Mouse (Mus musculus) heart, embryonic 11.5 days (tissue): Measurements from ENCODE around the gene Dkkl1. TPM values are rescaled to one million over a fixed set of nuclear protein-coding genes. Genes with fewer than 3 reads are reported as not detected.
"Not testable (repeated sequence)": the region's sequence is repeated elsewhere in the genome, so short reads cannot be mapped to it uniquely, and the experiment has no call there.

Source experiments
- ATAC-seq: fragments of 200-750 bp; cut with Nextera tagmentation; replicated peaks from 2 replicates; pipeline ENCODE4 v1.8.0; 2017; ENCODE audit warnings: moderate library complexity; ENCODE audit not compliant: insufficient number of reproducible peaks, low FRiP score, low TSS enrichment
- H3K27ac ChIP-seq: fragments of 300-500 bp; sonication (generic); 2 replicates; pipeline ENCODE4 v1.5.1; 2014; ENCODE audit warnings: mild to moderate bottlenecking, low read depth, low read length
- H3K27me3 ChIP-seq: fragments of 300-500 bp; sonication (generic); 2 replicates; pipeline ENCODE4 v1.6.1; 2014; ENCODE audit warnings: mild to moderate bottlenecking, low read length, mixed read lengths; ENCODE audit not compliant: control insufficient read depth, insufficient read depth
- H3K36me3 ChIP-seq: fragments of 300-500 bp; sonication (generic); 2 replicates; pipeline ENCODE4 v1.6.1; 2014; ENCODE audit warnings: mild to moderate bottlenecking, low read length, moderate library complexity, mixed read lengths; ENCODE audit not compliant: control insufficient read depth, insufficient read depth
- H3K4me1 ChIP-seq: fragments of 300-500 bp; sonication (generic); 2 replicates; pipeline ENCODE4 v1.6.1; 2014; ENCODE audit warnings: low read length; ENCODE audit not compliant: control insufficient read depth, insufficient read depth
- H3K4me2 ChIP-seq: fragments of 300-500 bp; sonication (generic); 2 replicates; pipeline ENCODE4 v1.6.1; 2014; ENCODE audit warnings: mild to moderate bottlenecking, moderate library complexity
- H3K4me3 ChIP-seq: fragments of 300-500 bp; sonication (generic); 2 replicates; pipeline ENCODE4 v1.5.1; 2014; ENCODE audit warnings: low read depth, low read length
- H3K9ac ChIP-seq: fragments of 300-500 bp; sonication (generic); 2 replicates; pipeline ENCODE4 v1.6.1; 2014; ENCODE audit warnings: mild to moderate bottlenecking, low read depth, low read length, moderate library complexity
- H3K9me3 ChIP-seq: fragments of 300-500 bp; sonication (generic); replicated peaks from 2 replicates; pipeline ENCODE4 v1.6.1; 2016; ENCODE audit warnings: low read length; ENCODE audit not compliant: control insufficient read depth
- WGBS: fragments of 180-500 bp; shearing (Covaris S2); extraction: QIAGEN DNeasy Blood & Tissue Kit; methylation state at CpG from one replicate; pipeline ENCODE4 v1.1.7; 2014; ENCODE audit not compliant: insufficient replicate concordance; 5-methylcytosine and 5-hydroxymethylcytosine counted together
- polyA plus RNA-seq: library from polyadenylated mRNA; unstranded; fragments of >200 nt; fragmentation: Nextera tagmentation; extraction: Ambion mirVana; gene quantifications from 2 replicates; pipeline ENCODE4 v1.2.1, GENCODE M21; 2014

Gene Dkkl1
- 1.9 and 2.4 TPM in 2 replicates for polyA plus RNA-seq

- 6% methylated on average over 17 of the region's 17 CpGs for WGBS
- ATAC-seq: no peak
These were observed at the start of gene Dkkl1 for GRCm38 (mm10) chr7:45211851-45212251. TSS of gene Dkkl1 (minus strand) at chr7:45212147.

GRCm38 (mm10) chr7:45259281-45259680, 47.3 kb upstream of the Dkkl1 start:
- 77% methylated on average over 8 of the region's 8 CpGs for WGBS
- Histone ChIP-seq H3K27ac (no peak overlapping the region), H3K4me3 (no peak overlapping the region), H3K9ac (no peak overlapping the region), H3K4me2 (no peak overlapping the region), H3K4me1 (peaks cover 16% of the 10 kb centered on the region; the same call in 1 of the 2 replicates), H3K27me3 (peaks cover 3% of the 10 kb centered on the region), H3K36me3 (no peaks in the 10 kb centered on the region), H3K9me3 (no peaks in the 10 kb centered on the region)
- no peak for ATAC-seq

More at GRCm38 (mm10) chr7:45211851-45212251, at the start of gene Dkkl1:
- peak within 1 kb of the TSS; percentile 8; the same call in 1 of the 2 replicates for H3K4me3 ChIP-seq
- peaks cover 11% of the 10 kb centered on the region for H3K4me1 ChIP-seq
- H3K36me3 ChIP-seq: no peaks in the 10 kb centered on the region
- H3K27me3 ChIP-seq: peaks cover 15% of the 10 kb centered on the region
- H3K9ac ChIP-seq: 0 out of 2 replicates have a peak within 1 kb of the TSS, but pooled peaks have one; percentile 10
- no peaks in the 10 kb centered on the region for H3K9me3 ChIP-seq
- no peak within 1 kb of the TSS for H3K27ac ChIP-seq
- peak within 1 kb of the TSS; percentile 52 for H3K4me2 ChIP-seq

- H3K27ac ChIP-seq: no peak overlapping the region
- no peak overlapping the region for H3K4me2 ChIP-seq
- no peak overlapping the region; the same call in 1 of the 2 replicates for H3K9ac ChIP-seq
- 45% methylated on average over 11 of the region's 11 CpGs for WGBS
- no peaks in the 10 kb centered on the region for H3K9me3 ChIP-seq
- no peak overlapping the region for H3K4me3 ChIP-seq
- peaks cover 9% of the 10 kb centered on the region; the same call in 1 of the 2 replicates for H3K4me1 ChIP-seq
- peaks cover 3% of the 10 kb centered on the region for H3K27me3 ChIP-seq
- no peaks in the 10 kb centered on the region for H3K36me3 ChIP-seq
- ATAC-seq: no peak
These were observed 45.3 kb upstream of the Dkkl1 start for GRCm38 (mm10) chr7:45257063-45257840.

GRCm38 (mm10) chr7:45255822-45256221, 43.9 kb upstream of the Dkkl1 start:
- not testable (repeated sequence) for H3K4me3 ChIP-seq, H3K9me3 ChIP-seq, H3K27ac ChIP-seq, ATAC-seq, H3K36me3 ChIP-seq, H3K9ac ChIP-seq, H3K4me1 ChIP-seq, H3K27me3 ChIP-seq, H3K4me2 ChIP-seq
- 74% methylated on average over 5 of the region's 7 CpGs for WGBS

- Histone ChIP-seq H3K27ac (no peak overlapping the region), H3K36me3 (no peaks in the 10 kb centered on the region), H3K9ac (no peak overlapping the region), H3K4me1 (no peaks in the 10 kb centered on the region), H3K27me3 (no peaks in the 10 kb centered on the region), H3K4me2 (no peak overlapping the region), H3K4me3 (no peak overlapping the region), H3K9me3 (no peaks in the 10 kb centered on the region)
- no peak for ATAC-seq
- WGBS: 81% methylated on average over 8 of the region's 8 CpGs
These were observed 41.9 kb upstream of the Dkkl1 start for GRCm38 (mm10) chr7:45253806-45254205.

GRCm38 (mm10) chr7:45247666-45248065, 35.7 kb upstream of the Dkkl1 start:
- Histone ChIP-seq H3K4me1 (no peaks in the 10 kb centered on the region), H3K4me2 (no peak overlapping the region), H3K27ac (no peak overlapping the region), H3K9me3 (no peaks in the 10 kb centered on the region), H3K36me3 (no peaks in the 10 kb centered on the region), H3K9ac (no peak overlapping the region), H3K4me3 (no peak overlapping the region), H3K27me3 (no peaks in the 10 kb centered on the region)
- WGBS: 35% methylated on average over 3 of the region's 3 CpGs
- no peak for ATAC-seq

GRCm38 (mm10) chr7:45241389-45241749, 29.4 kb upstream of the Dkkl1 start:
- Histone ChIP-seq H3K27me3 (peaks cover 18% of the 10 kb centered on the region), H3K27ac (no peak overlapping the region), H3K36me3 (no peaks in the 10 kb centered on the region), H3K4me2 (peak overlapping the region; percentile 55), H3K4me3 (no peak overlapping the region), H3K4me1 (peaks cover 11% of the 10 kb centered on the region), H3K9me3 (no peaks in the 10 kb centered on the region), H3K9ac (peak overlapping the region; percentile 66)
- no peak for ATAC-seq
- WGBS: 74% methylated on average over 6 of the region's 6 CpGs

GRCm38 (mm10) chr7:45240633-45241388, 28.9 kb upstream of the Dkkl1 start, which contains the start of gene Slc6a16:
TSS of gene Slc6a16 (plus strand) at chr7:45241085.
- Histone ChIP-seq H3K27ac (no peak within 1 kb of the TSS), H3K9ac (peak within 1 kb of the TSS; percentile 66), H3K36me3 (no peaks in the 10 kb centered on the region), H3K4me3 (peak within 1 kb of the TSS; percentile 22), H3K9me3 (no peaks in the 10 kb centered on the region), H3K4me1 (peaks cover 13% of the 10 kb centered on the region), H3K4me2 (peak within 1 kb of the TSS; percentile 55), H3K27me3 (peaks cover 19% of the 10 kb centered on the region)
- 16% methylated on average over 53 of the region's 53 CpGs for WGBS
- no peak for ATAC-seq
